Mouse (Mus musculus): ENCODE results near the gene Gm20683.
A peak's percentile ranks its signal among the peaks of the same experiment; 100 is the strongest.
"Not testable (repeated sequence)": the region's sequence is repeated elsewhere in the genome, so short reads cannot be mapped to it uniquely, and the experiment has no call there.

The Gm20683 gene

DNA sequence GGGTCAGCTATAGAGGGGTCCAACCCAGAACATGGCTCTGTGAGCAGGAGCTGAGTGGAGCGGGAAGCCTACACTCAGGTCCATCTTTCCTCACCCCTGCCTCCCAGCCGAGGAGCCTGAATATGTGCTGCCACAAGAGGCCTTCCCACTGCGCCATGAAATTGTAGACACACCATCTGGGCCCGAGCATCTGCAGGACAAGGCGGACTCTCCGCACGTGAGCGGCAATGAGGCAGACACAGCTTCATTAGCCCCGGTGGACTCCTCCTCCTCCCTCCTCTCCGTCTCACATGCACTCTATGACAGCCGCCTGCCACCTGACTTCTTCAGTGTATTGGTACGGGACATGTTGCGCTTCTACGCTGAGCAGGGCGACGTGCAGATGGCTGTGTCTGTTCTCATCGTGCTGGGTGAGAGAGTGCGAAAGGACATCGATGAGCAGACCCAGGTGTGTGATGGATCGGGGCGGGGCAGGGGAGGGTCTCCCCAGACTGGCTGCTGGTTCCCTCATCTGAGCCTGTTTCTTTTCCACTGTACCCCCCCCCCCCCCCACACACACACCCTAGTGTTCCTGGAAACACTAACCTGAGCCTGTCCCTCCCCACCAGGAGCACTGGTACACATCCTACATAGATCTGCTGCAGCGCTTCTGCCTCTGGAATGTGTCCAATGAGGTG, 13.9 kb downstream of the Gm20683 start:
- no peak for DNase-seq (ENCODE audit: low spot score in 2 of 2)

DNA sequence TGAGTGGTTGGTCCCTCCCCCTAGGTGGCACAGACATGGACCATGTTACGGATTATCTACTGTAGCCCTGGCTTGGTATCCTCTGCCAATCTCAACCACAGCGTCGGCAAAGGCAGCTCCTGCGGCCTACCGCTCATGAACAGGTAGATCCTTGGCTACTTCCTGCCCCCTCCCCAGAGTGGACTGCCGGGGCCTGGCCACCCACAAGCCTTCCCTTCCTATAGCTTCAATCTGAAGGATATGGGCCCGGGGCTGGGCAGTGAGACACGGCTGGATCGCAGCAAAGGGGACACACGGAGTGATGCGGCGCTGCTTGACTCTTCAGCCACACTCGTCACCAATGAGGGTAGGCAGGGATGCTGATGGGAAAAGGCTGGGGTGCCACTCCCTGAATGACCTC, 14.6 kb downstream of the Gm20683 start:
- no peak for DNase-seq (ENCODE audit: low spot score in 2 of 2)

DNA sequence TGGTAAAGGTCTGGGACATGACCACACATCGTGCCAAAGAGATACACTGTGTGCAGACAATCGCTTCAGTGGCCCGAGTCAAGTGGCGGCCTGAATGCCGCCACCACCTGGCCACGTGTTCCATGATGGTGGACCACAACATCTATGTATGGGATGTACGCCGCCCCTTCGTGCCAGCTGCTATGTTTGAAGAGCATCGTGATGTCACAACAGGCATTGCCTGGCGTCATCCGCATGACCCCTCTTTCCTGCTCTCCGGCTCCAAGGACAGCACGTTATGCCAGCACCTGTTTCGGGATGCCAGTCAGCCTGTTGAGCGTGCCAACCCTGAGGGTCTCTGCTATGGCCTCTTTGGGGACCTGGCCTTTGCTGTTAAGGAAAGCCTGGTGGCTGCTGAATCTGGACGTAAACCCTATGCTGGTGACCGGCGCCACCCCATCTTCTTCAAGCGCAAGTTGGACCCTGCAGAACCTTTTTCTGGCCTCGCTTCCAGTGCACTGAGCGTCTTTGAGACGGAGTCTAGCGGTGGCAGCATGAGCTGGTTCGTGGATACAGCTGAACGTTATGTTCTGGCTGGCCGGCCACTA, 15.5 kb downstream of the Gm20683 start:
- no peak for DNase-seq (ENCODE audit: low spot score in 2 of 2)

DNA sequence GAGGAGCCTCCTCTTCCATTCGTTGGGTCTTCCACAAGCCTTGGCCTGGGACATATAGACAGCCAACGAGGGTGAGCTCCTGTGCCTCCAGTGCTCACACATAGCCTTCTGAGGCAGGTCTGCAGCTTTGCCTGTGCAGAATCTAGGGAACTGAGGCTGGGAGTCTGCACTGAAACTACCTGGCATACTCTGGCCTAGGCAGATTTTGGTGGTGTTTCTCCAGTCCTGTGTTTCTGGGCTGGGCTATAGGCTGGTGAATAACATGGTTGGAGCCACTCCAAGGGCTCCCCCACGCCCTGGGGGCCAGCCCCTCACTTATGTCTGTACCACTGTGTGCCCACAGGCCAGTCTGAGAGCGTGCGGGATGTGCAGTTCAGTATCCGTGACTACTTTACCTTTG, 16.3 kb downstream of the Gm20683 start:
- no peak for DNase-seq (ENCODE audit: low spot score in 2 of 2)

DNA sequence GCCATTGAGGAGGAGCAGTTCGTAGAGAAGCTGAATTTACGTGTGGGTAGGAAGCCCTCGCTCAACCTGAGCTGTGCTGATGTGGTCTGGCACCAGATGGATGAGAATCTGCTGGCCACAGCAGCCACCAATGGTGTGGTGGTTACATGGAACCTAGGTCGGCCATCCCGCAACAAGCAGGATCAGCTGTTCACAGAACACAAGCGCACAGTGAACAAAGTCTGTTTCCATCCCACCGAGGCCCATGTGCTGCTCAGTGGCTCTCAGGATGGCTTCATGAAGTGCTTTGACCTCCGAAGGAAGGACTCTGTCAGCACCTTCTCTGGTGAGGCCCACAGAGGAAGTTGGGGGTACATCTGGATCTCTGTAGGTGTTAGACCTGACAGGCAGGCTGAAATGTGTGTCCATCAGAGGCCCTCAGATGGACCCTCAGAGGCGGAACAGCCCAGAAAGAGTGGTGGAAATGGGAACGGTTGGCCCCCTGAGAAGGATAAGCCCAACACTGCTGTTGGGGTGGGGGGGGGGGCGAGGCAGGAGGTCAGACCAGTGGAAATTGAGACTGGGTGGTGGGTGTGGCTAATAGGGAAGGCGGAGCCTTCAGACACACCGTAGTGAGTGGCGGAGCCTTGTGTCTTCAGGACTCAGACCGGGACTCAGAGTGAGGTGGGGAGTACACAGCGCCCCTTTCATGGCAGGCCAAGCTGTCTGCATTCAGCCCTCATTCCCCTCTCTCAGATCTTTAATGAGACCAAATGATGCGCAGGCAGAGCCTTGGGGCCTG, 17.0 kb downstream of the Gm20683 start:
- DNase-seq (ENCODE audit: low spot score in 2 of 2) = no peak

DNA sequence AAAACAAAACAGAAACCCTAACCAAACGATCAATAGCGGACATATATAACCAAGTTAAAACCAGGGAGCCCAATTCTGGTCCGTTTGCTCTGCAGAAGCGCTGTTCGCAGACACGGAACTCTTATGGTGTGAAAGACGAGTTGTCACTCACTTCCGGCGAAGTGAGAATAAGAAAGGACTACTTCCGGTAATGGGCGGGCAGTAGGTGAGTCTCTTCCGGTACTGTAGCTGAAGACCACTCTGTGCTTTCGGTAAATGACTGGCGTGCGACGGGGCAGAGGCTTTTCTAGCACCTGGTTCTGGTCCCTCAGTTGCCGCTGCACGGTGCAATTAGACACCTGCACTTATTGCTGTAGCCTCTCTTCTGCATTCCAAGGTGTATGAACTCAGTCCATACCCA, 18.1 kb downstream of the Gm20683 start, which contains the start of gene Wdr24:
Gene Wdr24, plus strand, starts transcription at position 176 of the 400 bp plus-strand sequence.
- DNase-seq (ENCODE audit: low spot score in 2 of 2) = peak in 1 of 2 experiments; percentile 87

DNA sequence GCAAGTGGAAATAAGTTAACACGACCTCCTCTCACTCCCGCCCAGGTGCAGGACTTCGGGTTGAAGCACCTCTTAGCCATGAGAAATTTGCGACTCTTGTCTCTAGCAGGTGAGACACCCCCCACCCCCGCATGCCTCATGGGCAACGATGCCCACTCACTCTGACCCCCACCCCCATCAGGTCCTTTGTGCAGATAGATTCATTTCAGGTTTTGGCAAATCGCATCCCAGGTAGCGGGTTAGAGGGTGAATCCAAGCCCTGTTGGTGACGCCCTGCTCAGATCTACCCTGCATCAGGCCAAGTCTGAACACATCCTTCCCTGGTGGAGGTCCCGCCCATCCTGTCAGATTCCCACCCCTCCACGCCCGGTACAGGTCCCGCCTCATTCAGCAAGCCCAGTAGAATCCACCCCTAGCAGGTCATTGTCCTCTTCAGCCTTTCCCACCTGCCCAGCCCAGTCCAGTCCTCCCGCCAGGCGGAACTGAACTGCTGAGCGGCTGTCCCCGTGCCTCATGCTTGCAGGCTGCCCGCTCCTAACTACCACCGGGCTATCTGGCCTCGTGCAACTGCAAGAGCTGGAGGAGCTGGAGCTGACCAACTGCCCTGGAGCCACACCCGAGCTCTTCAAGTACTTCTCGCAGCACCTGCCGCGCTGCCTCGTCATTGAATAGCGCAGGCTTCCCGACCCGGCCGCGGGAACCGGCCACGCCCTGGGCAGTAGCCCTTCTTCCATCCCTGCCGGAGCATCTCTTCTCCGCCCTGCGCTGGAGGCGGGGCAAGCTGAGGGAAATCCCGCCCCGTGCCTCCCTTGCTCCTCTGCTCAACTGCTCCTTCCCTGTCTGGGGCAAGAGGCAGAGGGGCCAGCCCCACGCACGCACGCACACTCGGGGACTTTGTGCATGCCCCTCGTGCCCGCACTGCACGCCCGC, 22.4 kb downstream of the Gm20683 start:
- DNase-seq (ENCODE audit: low spot score in 2 of 2) = no peak

DNA sequence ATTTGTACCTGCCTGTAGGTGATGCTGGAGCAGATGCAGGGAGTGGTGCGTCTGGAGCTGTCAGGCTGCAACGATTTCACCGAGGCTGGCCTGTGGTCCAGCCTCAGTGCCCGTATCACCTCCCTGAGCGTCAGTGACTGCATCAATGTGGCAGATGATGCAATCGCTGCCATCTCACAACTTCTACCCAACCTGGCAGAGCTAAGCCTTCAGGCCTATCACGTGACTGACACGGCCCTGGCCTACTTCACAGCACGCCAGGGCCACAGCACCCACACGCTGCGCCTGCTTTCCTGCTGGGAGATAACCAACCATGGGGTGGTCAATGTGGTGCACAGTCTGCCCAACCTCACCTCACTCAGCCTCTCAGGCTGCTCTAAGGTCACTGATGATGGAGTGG, 23.9 kb downstream of the Gm20683 start:
- no peak for DNase-seq (ENCODE audit: low spot score in 2 of 2)

DNA sequence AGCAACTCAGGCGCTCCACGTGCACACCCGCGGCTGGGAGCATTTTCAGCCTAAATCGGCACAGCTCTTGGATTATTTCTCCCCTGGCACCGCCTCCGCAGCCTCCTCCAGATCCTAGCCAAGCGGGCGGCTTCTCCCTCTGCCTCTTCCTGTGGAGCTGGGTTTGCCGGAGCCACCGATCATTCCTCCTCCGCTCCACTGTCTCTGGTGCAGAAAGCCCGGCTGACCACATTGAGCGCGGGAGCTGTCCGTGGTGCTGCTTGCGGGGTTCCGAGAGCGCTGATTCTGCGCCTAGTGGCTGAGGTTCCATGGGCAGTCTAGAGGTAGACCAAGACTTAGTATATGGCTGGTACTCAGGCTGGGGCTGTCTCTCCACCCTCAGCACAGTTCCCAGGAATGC, 28.1 kb downstream of the Gm20683 start:
- DNase-seq (ENCODE audit: low spot score in 2 of 2) = peak; percentile 79 to 91

DNA sequence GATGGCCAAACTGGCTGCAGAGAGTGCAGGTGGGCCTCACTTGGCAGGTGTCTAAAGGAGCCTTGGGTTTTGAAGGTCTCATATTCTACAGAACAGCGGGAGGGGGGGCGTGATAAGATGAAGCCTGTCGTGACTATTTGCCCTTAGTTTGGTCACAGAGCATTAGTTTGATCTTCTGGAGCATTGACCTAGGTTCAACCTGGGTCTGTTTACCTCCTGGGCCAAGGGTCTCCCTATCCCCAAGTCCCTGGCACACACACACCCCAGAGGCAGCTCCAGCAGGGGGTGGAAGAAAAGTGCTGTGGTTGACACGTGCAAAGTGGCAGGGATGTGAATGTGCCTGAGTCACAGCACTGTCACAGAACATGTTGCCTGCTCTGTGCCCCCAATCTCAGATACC, 30.7 kb downstream of the Gm20683 start:
- DNase-seq (ENCODE audit: low spot score in 2 of 2) = no peak

DNA sequence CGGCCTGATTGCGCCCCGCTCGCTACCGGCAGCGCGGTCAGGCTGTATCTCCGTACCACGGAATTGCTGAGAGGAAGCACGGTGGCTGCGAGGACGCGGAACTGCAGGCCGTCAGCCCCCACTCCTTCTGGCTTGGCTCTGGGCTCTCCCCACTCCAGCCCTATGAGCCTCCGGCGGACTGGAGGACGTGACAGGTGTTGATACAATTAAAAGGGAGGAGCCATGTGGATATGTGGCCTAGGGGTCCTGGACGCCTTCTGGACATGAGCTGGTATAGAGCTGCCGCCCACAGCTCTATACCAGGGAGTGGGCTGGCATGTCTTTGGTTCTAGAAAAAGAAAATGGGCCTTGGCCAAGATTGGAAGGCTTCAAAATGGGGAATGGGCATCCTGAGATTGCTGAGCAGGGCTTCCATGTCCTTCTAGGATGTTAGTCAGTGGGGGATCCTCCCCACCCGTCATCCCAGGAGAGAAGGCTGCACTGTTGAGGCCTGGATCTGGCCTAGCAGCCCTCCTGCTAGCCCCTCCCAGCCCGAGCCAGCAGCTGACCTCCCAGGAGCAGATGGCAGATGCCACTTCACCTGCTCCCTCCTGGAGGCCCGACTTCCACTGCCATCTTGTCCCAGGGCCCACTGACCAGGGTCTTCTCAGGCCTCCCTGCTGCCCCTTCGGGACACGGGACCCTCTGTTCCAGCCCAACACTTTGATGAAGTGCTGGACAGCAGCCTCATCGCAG, 31.8 kb downstream of the Gm20683 start:
- peak in 1 of 2 experiments; percentile 51 for DNase-seq (ENCODE audit: low spot score in 2 of 2)

DNA sequence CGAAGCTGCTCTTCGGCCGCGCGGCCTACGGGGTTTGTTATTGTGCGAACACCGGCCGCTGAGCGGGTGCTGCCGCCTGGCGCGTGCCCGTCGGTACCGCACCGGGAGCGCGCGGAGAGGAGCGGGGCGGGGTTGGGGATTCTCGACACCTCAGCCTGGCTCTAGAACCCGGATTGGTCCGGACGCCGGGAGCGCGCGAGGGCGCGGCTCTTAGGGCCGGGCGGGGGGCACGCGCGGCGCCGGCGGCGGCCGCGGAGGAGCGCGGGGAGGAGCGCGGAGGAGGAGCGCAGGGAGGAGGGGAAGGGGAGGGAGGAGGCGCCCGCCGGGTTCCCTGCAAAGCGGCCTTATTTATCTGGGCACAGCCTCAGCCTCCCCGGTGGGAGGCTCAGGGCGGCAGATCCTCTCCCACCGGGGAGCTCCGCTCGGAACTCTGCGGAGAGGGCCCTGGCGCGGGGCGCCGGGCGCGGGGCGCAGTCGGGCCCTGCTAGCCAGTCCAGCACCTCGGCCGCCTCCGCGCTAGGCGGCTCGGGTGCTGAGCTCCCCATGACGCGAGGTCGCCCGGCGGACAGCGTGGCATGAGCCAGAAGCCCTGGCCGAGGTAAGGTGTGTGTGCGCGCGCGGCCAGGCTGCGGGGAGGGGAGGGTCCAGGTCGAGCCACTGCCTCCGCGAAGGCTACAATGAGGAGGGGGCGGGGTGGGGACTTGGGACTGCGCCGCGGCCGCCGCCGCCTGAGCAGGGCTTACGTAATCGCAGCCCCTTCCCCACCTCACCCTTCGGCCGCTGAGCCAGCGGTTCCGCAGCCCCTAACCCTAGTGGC, 32.6 kb downstream of the Gm20683 start, which contains the start of gene Fbxl16:
Gene Fbxl16, plus strand, starts transcription at position 297 of the 817 bp plus-strand sequence.
- DNase-seq (ENCODE audit: low spot score in 2 of 2) = peak; percentile 84 to 90

DNA sequence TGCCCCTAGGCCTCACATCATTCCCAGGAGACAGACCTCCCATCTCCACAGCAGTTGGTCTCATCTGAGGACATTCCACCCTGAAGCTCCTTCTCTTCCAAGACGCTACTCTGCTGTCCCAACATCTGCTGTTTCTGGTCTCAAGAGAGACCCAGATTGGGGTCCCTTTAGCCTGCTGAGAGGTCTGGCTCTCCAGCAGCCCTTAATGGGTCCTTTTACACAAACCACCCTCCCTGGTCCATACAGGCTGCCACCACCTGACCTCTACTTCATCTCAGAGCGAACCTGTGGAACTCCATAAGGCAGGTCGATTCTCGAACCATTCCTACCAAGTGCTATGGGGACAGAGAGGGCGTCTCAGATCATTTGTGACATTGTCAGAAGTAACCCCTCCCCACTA, 33.5 kb downstream of the Gm20683 start:
- no peak for DNase-seq (ENCODE audit: low spot score in 2 of 2)

DNA sequence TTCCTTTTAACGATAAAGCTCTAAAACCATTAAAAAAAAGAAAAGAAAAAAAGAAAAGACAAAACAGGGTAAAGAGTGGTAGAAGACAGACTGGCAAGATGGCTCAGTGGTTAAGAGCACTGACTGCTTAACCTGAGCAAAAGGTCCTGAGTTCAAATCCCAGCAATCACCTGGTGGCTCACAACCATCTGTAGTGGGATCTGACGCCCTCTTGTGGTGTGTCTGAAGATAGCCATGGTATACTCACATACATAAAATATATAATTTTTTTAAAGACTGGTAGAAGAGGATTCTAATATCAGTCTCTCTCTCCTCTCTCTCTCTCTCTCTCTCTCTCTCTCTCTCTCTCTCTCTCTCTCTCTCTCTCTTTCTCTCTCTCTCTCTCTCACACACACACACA, 34.1 kb downstream of the Gm20683 start:
- DNase-seq (ENCODE audit: low spot score in 2 of 2) = not testable (repeated sequence)

DNA sequence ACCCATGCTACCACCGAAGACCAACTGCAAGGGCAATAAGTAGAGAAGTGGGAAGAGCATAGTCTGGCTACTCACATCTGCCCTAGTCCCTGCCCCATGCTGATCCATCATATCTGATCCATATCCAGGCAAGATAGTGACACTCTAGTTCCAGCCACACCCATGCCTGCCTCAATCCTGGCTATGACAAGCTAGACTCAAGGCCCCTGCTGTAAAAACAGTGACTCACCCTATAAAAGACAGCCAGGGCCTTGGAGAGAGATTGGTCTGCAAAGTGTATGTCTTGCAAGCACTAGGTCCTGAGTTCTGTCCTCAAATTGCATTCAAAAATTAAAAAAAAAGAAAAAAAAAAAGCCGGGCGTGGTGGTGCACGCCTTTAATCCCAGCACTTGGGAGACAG, 35.1 kb downstream of the Gm20683 start:
- DNase-seq (ENCODE audit: low spot score in 2 of 2) = no peak

DNA sequence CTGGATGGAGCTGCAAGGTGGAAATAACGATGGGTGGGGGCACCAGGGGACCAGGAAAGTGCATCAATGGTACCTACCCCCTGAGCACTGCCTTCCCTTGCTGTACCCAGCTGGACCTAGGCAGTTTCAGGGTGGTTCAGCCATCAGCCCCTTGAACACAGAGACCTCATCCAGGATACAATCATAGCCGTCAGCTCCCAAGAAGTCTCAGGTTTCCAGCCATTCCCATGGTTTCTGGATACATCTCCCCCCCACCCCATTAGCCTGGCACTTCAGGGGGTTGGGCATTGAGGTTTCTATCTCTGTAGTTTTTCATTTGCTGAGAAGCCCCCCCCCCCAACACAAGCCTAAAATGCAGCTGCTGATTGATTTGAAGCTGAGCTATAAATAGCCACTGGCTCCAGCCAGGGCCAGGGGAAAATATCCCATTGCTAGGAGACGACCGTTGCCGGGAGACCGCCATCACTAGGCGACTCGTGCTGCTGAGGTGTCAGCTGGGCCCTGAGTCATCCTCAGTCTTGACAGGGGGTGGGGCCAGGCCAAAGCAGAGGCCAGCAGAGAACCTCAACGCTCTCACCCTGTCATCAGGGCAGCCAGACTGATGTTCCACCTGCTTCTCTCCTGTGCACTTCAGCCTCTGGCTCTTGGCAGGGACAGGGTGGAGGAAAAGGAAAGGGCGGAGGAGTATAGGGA, 38.6 kb downstream of the Gm20683 start:
- DNase-seq (ENCODE audit: low spot score in 2 of 2) = peak; percentile 69 to 86

DNA sequence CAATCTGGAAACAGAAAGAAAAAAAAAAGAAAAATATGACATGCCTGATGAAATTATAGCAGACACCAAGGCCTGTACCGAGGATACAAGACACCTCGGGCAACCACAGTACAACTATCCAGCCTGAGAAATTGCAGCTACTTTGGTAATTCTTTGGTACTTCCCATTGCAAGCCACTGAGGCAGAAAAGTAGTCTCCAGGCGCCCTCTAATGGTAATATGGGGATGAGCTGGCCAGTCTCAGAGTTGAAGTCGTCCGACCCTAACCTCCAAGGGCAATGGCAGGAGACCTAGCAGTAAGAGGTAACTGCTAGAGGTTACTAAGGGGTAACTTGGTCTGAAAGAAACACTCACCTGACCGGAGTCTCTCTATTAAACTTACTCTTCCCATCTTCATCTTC, 40.5 kb downstream of the Gm20683 start:
- peak in 1 of 2 experiments; percentile 81 for DNase-seq (ENCODE audit: low spot score in 2 of 2)

DNA sequence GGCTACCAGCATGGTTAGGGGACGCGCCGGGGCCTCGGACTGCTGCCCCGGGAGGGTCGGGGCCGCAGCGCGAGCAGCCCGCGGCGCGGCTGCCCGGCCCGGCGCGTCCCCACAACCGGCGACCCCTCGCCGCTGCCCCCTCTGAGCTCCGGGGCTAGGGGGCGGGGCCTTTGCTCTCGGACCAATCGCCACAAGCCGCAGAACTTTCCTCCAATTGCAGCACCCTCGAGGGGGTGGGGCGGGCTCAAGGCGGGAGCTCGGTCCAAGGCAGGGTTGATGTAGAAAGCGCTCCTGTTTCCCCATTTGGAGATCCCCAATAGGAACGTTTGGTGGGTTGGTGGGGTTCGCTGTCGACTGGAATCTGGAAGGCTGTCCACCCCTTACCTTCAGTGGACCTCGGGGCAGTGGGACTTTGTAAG, 44.6 kb downstream of the Gm20683 start, which contains the start of gene Metrn:
Gene Metrn, minus strand, starts transcription at position 186 of the 419 bp plus-strand sequence.
- peak in 1 of 2 experiments; percentile 68 for DNase-seq (ENCODE audit: low spot score in 2 of 2)

DNA sequence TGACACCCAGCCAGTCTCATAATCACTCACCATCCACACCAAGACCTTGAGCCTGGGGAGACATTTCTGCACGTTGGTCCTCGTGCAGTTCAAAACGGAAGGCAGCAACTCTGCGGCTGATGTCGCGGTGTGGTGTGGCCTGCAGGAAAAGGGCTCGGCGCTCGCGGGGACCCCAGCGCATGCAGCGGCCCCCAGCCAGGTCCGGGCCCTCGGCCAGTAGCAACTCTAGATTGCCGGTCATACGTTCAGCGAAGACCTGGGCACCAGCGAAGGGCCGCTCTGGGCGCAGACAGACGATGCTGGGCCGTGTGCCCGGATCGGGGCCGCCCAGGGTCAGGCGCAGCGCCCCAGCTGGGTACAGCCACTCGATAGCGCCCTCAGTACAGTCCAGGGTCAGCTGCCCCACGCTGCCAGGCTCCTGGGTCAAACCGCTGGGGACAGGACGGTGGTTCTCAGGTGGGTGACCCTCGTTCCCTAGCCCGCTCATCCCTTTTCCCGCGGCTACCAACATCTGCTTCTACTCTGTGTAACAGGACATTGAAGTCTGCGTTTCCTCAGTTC, 45.3 kb downstream of the Gm20683 start:
- no peak for DNase-seq (ENCODE audit: low spot score in 2 of 2)

Measured in left cerebral cortex, adult 9 months (tissue).